Mouse (Mus musculus): ENCODE data around the gene Lemd2. TPM values are rescaled to one million over a fixed set of nuclear protein-coding genes. Genes with fewer than 3 reads are reported as not detected.

The Lemd2 gene
- polyA plus RNA-seq, 1 experiment, result 46.3 TPM

DNA sequence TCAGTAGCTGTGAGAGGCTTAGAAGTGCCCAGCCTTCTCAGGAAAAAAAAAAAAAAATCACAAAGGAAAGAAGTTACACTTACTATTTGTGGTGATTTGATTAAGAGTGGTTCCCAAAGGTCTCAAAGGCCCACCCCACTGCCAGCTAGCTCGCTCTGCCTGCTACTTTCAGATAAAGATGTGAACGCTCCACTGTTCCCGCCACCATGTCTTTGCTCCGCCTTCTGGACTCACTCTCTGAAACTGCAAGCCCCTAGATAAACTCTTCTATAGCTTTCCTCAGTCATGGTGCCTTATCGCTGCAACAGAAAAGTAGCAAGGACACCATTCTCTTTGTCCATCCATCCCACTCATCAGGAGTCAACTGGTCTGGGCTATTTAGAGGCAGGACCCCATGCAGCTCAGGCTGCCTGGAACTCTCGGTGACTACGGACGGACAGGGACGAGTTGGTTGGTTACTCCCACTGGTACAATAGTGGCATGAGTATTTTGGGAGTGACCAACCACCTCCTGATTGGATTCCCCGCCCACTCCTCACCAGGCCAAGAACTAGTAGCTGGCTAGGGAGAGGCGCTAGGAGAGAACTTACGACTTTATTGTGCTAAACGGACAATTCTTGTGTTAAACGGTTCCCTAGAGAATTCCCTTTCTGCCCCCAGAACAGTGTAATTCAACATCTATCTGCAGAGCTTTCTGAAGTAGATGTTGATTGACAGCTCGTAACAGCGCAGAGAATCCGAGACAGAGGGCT lies 25.7 kb downstream of the Lemd2 start:
- H3K27ac ChIP-seq (ENCODE audit: control insufficient read depth, insufficient read depth, low read depth, low read length, poor library complexity), result no peak overlapping the region
- 89% methylated on average over 17 of the region's 17 CpGs for WGBS
- TF ChIP-seq POLR2A (IDR thresholded peaks at IDR 0.05; ENCODE audit: borderline replicate concordance, control insufficient read depth, low read depth, low read length), result no peak
- no peak for TF ChIP-seq CTCF (IDR thresholded peaks at IDR 0.05; ENCODE audit: control insufficient read depth, insufficient read depth, low read length)
- peaks cover 1% of the 10 kb centered on the region; the same call in 1 of the 2 replicates for H3K4me1 ChIP-seq (ENCODE audit: control insufficient read depth, insufficient read depth, low read length)
- no peak overlapping the region for H3K4me3 ChIP-seq (replicated peaks; ENCODE audit: control insufficient read depth, low read depth, low read length)

DNA sequence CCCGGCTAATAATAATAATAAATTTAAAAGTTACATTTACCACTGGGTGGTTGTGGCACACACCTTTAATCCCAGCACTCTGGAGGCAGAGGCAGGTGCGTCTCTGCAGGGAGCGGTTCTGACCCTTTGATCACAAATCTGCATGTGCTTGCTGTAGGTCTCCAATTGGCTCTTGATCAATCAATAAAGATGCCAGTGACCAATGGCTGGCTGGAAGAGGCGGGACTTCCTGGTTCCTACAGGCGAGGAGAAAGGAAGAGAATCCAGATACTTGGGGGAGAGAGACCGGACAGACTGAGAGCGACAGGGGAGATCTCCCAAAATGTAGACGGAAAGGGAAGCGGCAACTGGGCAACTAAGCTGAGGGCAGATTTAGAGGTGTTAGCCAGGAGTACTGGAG lies 26.2 kb downstream of the Lemd2 start:
- H3K4me3 ChIP-seq (replicated peaks; ENCODE audit: control insufficient read depth, low read depth, low read length), result no peak overlapping the region
- TF ChIP-seq CTCF (IDR thresholded peaks at IDR 0.05; ENCODE audit: control insufficient read depth, insufficient read depth, low read length), result no peak
- TF ChIP-seq POLR2A (IDR thresholded peaks at IDR 0.05; ENCODE audit: borderline replicate concordance, control insufficient read depth, low read depth, low read length), result no peak
- 84% methylated on average over 9 of the region's 9 CpGs for WGBS
- H3K27ac ChIP-seq (ENCODE audit: control insufficient read depth, insufficient read depth, low read depth, low read length, poor library complexity), result no peak overlapping the region
- H3K4me1 ChIP-seq (ENCODE audit: control insufficient read depth, insufficient read depth, low read length), result peaks cover 1% of the 10 kb centered on the region; the same call in 1 of the 2 replicates

DNA sequence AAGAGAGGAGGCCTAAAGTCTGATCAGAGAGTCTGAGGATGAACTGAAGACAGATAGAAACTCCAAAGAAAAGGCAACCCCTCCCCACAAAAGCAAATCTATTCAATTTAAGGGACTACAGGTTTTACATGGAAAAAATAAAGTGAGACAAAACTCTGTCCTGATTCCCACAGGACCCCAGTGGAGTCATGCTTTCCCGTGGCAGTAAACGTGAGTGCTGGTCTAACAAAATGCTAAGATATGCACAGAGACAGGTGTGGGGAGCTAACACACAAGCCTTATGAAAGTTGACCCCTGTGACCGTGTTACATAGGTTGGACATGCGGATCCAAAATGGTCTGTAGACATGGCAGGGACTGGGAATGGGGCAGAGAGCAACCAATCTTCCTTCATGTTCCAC lies 27.5 kb downstream of the Lemd2 start:
- 83% methylated on average over 4 of the region's 4 CpGs for WGBS
- H3K4me3 ChIP-seq (replicated peaks; ENCODE audit: control insufficient read depth, low read depth, low read length), result no peak overlapping the region
- H3K4me1 ChIP-seq (ENCODE audit: control insufficient read depth, insufficient read depth, low read length), result peaks cover 1% of the 10 kb centered on the region; the same call in 1 of the 2 replicates
- no peak for TF ChIP-seq POLR2A (IDR thresholded peaks at IDR 0.05; ENCODE audit: borderline replicate concordance, control insufficient read depth, low read depth, low read length)
- no peak for TF ChIP-seq CTCF (IDR thresholded peaks at IDR 0.05; ENCODE audit: control insufficient read depth, insufficient read depth, low read length)
- no peak overlapping the region for H3K27ac ChIP-seq (ENCODE audit: control insufficient read depth, insufficient read depth, low read depth, low read length, poor library complexity)

DNA sequence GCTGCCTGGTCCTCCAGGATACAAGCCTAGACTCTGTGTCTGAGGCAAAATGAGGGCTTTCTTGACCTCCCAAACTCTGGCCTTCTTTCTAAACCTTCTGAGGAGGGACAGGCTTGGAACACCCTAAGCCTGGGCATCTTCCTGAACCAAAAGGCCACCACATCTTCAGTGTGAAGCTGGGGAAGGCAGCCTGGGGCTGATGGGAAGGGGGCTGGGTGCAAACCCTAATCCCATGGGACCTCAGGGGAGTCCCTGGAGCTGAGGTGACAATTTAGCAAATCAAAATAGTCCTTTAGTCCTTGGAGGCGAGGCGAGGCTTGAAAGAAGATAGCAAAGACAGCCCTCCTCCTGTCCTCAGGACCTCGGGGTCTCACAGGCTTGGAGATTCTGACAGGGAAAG lies 28.0 kb downstream of the Lemd2 start:
- no peak for TF ChIP-seq POLR2A (IDR thresholded peaks at IDR 0.05; ENCODE audit: borderline replicate concordance, control insufficient read depth, low read depth, low read length)
- no peak for TF ChIP-seq CTCF (IDR thresholded peaks at IDR 0.05; ENCODE audit: control insufficient read depth, insufficient read depth, low read length)
- Histone ChIP-seq H3K4me3 (replicated peaks; ENCODE audit: control insufficient read depth, low read depth, low read length) (no peak overlapping the region), H3K4me1 (ENCODE audit: control insufficient read depth, insufficient read depth, low read length) (peaks cover 1% of the 10 kb centered on the region; the same call in 1 of the 2 replicates), H3K27ac (ENCODE audit: control insufficient read depth, insufficient read depth, low read depth, low read length, poor library complexity) (no peak overlapping the region)
- 79% methylated on average over 3 of the region's 3 CpGs for WGBS

DNA sequence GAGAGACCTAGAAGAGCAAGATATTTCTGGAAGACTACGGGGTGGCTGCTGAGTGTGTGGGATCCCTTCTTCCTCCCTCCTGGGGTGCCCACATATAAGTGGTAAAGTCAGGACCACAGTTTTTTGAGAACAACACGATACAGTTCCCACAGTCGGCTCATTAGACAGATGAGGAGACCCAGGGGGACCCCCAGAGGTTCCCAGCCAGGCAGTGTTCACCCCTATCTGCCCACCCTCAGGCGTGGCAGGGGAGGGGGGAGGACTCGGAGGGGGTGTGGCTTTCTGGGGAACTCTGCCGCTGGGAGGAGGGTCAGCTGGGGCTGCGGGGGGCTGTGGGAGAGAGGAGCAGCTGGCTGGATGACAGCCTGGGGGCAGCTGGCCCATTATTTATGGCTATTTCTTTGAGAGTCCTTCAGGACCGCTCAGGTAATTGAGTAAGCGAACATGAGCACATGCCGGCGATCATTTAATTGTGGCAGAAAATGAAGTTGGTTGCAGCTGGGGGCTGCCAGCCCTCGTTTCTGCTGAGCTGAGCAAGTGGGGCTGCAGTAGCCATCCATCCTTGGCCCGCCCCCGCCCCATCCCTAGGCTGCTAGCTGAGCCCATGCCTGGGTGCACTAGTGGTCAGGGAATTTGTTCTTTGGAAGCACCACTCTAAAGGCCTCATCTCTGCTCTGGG lies 28.9 kb downstream of the Lemd2 start:
- no peak overlapping the region for H3K4me3 ChIP-seq (replicated peaks; ENCODE audit: control insufficient read depth, low read depth, low read length)
- TF ChIP-seq POLR2A (IDR thresholded peaks at IDR 0.05; ENCODE audit: borderline replicate concordance, control insufficient read depth, low read depth, low read length) (no peak), CTCF (IDR thresholded peaks at IDR 0.05; ENCODE audit: control insufficient read depth, insufficient read depth, low read length) (no peak)
- H3K4me1 ChIP-seq (ENCODE audit: control insufficient read depth, insufficient read depth, low read length), result peaks cover 1% of the 10 kb centered on the region; the same call in 1 of the 2 replicates
- H3K27ac ChIP-seq (ENCODE audit: control insufficient read depth, insufficient read depth, low read depth, low read length, poor library complexity), result no peak overlapping the region
- WGBS, result 64% methylated on average over 14 of the region's 14 CpGs

DNA sequence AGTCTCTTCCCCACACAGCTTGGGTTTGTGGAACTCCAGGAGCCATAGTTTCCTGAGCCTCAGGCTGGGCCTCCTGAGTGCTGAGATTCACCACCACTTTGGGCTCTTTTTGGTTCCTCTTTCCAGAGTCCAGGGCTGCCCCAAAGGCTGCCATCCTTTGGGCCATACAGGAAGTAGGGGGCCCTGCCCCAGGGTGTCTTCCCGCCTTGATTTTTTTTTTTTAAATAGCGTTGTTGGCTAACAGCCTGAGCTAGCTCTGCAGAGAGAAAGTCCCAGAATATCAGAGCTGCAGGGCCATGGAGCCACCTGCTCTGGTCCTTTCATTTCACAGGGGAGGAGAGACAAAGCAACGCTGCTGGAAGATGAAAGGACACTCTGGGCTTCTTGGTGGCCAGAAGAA lies 30.6 kb downstream of the Lemd2 start:
- H3K4me1 ChIP-seq (ENCODE audit: control insufficient read depth, insufficient read depth, low read length), result no peaks in the 10 kb centered on the region; the same call in 1 of the 2 replicates
- WGBS, result 8% methylated on average over 3 of the region's 3 CpGs
- peak overlapping the region; percentile 18; the same call in 1 of the 2 replicates for H3K27ac ChIP-seq (ENCODE audit: control insufficient read depth, insufficient read depth, low read depth, low read length, poor library complexity)
- H3K4me3 ChIP-seq (replicated peaks; ENCODE audit: control insufficient read depth, low read depth, low read length), result no peak overlapping the region
- TF ChIP-seq CTCF (IDR thresholded peaks at IDR 0.05; ENCODE audit: control insufficient read depth, insufficient read depth, low read length) (no peak), POLR2A (IDR thresholded peaks at IDR 0.05; ENCODE audit: borderline replicate concordance, control insufficient read depth, low read depth, low read length) (no peak)

DNA sequence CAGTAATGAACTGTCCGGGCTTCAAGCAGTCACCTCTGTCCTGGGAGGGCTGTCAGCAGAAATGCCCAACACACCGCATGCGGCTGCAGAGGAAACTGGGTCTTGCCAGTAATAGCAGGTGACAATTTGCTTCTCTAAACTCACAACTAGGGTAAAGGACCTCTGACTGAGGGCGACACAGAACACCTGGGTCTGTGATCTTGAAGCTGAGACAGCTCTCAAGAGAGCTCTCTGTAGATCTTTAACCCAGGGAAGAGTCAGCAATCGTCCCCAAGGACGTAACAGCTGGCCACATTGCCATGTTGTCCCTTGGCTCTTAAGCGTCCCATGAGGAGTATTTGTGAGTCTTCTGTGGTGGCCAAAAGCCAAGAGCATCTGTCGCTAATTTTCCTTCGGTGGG lies 31.8 kb downstream of the Lemd2 start:
- TF ChIP-seq POLR2A (IDR thresholded peaks at IDR 0.05; ENCODE audit: borderline replicate concordance, control insufficient read depth, low read depth, low read length) (no peak), CTCF (IDR thresholded peaks at IDR 0.05; ENCODE audit: control insufficient read depth, insufficient read depth, low read length) (no peak)
- Histone ChIP-seq H3K4me3 (replicated peaks; ENCODE audit: control insufficient read depth, low read depth, low read length) (no peak overlapping the region), H3K27ac (ENCODE audit: control insufficient read depth, insufficient read depth, low read depth, low read length, poor library complexity) (no peak overlapping the region), H3K4me1 (ENCODE audit: control insufficient read depth, insufficient read depth, low read length) (no peaks in the 10 kb centered on the region; the same call in 1 of the 2 replicates)
- WGBS, result 70% methylated on average over 9 of the region's 9 CpGs

DNA sequence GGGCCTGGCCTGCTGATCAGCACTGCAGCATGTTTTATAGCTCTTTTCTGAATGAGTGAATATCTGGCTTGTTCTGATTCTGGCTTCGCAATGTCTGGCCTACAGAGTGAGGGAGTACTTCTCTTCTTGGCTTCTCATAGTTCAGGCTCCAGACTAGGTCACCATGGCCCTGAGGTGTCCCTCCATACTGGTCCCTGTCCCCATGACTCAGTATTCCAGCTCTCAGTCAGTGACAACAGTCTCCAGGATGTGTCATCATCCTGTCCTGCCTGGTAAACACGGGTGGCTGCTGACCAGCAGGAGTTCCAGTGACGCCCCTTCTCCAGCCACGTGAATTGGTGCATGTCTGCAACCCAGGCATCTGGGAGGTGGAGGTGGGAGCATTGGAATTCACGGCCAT lies 33.1 kb downstream of the Lemd2 start:
- 72% methylated on average over 5 of the region's 5 CpGs for WGBS
- TF ChIP-seq POLR2A (IDR thresholded peaks at IDR 0.05; ENCODE audit: borderline replicate concordance, control insufficient read depth, low read depth, low read length) (no peak), CTCF (IDR thresholded peaks at IDR 0.05; ENCODE audit: control insufficient read depth, insufficient read depth, low read length) (no peak)
- Histone ChIP-seq H3K4me1 (ENCODE audit: control insufficient read depth, insufficient read depth, low read length) (no peaks in the 10 kb centered on the region; the same call in 1 of the 2 replicates), H3K4me3 (replicated peaks; ENCODE audit: control insufficient read depth, low read depth, low read length) (no peak overlapping the region), H3K27ac (ENCODE audit: control insufficient read depth, insufficient read depth, low read depth, low read length, poor library complexity) (no peak overlapping the region)
